Mouse (Mus musculus) testis, adult 2 months (tissue): ENCODE measurements at regions not wholly inside any gene's neighbourhood (a gene's known extent, or its start where the extent isn't known, plus 50 kb on each side); places are given as distances from the start of the nearest gene placed in this dataset.
A peak's percentile ranks its signal among the peaks of the same experiment; 100 is the strongest.

ENCODE experiments used
- H3K27ac ChIP-seq: fragments of 200-500 bp; 2 replicates; pipeline ENCODE4 v1.5.1; 2012; ENCODE audit warnings: low read depth, low read length; ENCODE audit not compliant: control insufficient read depth, insufficient read depth
- H3K27me3 ChIP-seq: fragments of 200-500 bp; 2 replicates; pipeline ENCODE4 v1.6.1; 2012; ENCODE audit warnings: mild to moderate bottlenecking, low read length, moderate library complexity; ENCODE audit not compliant: control insufficient read depth, insufficient read depth
- H3K36me3 ChIP-seq: fragments of 200-500 bp; 2 replicates; pipeline ENCODE4 v1.6.1; 2012; ENCODE audit warnings: mild to moderate bottlenecking, low read length; ENCODE audit not compliant: control insufficient read depth, insufficient read depth
- H3K4me1 ChIP-seq: fragments of 200-500 bp; 2 replicates; pipeline ENCODE4 v1.6.1; 2012; ENCODE audit warnings: low read length; ENCODE audit not compliant: control insufficient read depth, insufficient read depth
- H3K4me3 ChIP-seq: fragments of 200-500 bp; 2 replicates; pipeline ENCODE4 v1.5.1; 2012; ENCODE audit warnings: low read depth, mild to moderate bottlenecking, low read length, moderate library complexity, mixed read lengths; ENCODE audit not compliant: control insufficient read depth
- CTCF ChIP-seq: fragments of 200-500 bp; IDR thresholded peaks from 2 replicates; pipeline ENCODE4 v1.5.1; 2012; ENCODE audit warnings: low read depth, mild to moderate bottlenecking, inconsistent platforms, low read length, moderate library complexity; ENCODE audit not compliant: control insufficient read depth, insufficient read depth, insufficient replicate concordance
- POLR2A ChIP-seq: fragments of 200-500 bp; IDR thresholded peaks from 2 replicates; pipeline ENCODE4 v1.6.1; 2012; ENCODE audit warnings: low read depth, mild to moderate bottlenecking, inconsistent platforms, low read length, moderate library complexity; ENCODE audit not compliant: control insufficient read depth

DNA sequence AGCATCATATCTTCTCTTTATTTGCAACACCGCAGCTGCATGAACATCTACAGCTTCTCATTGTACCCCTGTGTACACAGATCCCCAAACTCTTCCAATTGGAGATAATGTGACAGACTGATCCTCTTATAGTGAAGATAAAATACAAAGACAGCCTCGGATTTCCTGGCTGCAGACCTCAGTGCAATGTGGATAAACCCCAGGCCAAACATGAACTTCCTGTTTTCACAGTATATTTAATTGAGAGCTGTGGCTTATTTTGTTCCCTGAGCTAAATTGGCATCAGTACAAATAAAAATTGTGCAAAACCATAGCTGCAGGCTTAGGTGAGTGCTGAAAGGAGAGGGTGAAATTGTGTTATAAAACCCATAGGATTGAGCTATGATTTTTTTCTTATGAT, 134.8 kb upstream of the Ghitm start:
- Histone ChIP-seq H3K27me3 (no peaks in the 10 kb centered on the region), H3K4me1 (no peaks in the 10 kb centered on the region), H3K4me3 (no peak overlapping the region), H3K36me3 (no peaks in the 10 kb centered on the region), H3K27ac (no peak overlapping the region)
- TF ChIP-seq CTCF (no peak), POLR2A (no peak)

DNA sequence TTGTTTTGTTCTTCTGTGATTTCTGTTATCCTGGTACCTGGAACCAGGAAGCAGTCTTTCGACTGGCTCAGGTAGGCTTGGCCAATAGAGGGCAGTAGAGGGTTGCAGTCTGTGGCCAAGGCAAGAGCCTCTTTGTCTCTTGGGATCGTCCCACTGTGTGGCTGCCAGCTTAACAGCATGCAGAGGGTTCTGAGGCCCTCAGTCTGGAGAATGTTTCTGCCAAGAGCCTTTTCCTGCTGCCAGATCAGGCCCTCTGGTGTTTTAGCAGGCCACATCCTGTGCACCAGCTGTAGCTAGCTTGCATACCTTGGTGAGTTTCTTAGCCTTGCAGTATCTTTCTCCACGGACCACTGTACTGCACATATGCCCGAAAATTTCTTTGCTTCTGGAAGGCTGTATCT, 103.6 kb upstream of the Ghitm start:
- Histone ChIP-seq H3K4me3 (no peak overlapping the region), H3K27ac (no peak overlapping the region), H3K4me1 (no peaks in the 10 kb centered on the region), H3K36me3 (no peaks in the 10 kb centered on the region), H3K27me3 (no peaks in the 10 kb centered on the region)
- TF ChIP-seq CTCF, result peak; percentile 58; the same call in 1 of the 2 replicates
- no peak for TF ChIP-seq POLR2A

DNA sequence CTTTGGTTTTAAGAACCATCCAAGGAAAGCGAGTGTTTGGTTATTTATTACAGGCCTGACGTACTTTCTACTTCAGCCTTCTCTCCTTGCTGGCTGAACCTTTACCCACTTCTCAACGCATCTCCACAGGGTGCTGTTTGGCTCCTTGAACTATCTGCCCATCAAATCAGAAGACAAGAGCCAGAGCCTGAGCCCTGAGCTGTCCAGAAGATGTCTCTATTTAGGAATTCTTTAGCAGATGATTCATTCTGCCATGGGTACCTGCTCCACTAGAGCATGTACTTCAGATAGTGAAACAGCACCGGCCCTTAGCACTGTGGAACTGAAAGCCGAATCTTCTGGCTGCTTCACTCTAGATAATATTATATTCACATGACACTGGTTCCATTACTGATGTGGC, 102.1 kb upstream of the Ghitm start:
- Histone ChIP-seq H3K36me3 (no peaks in the 10 kb centered on the region), H3K4me3 (no peak overlapping the region), H3K4me1 (no peaks in the 10 kb centered on the region), H3K27ac (no peak overlapping the region), H3K27me3 (no peaks in the 10 kb centered on the region)
- TF ChIP-seq POLR2A (no peak), CTCF (no peak)

DNA sequence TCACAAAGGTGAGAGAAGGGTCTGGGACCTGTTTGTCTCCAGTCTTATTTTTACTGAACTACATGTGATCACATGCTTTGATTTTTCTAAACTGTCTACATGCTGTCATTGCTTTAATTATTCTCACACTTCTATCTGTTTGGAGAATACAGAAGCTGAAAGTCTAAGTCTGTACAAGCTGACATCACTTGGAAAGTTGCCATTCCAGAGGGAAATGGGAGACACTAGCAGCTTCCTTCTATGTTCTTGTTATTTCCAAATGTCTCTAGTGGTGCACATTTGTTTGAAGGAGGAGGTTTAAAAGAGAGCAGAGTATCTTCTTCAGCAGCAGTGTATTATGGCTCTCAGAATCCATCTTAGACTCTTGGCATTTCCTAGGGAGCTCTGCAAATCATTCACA, 73.2 kb upstream of the Ghitm start:
- no peak for TF ChIP-seq POLR2A
- TF ChIP-seq CTCF, result no peak
- H3K4me3 ChIP-seq, result no peak overlapping the region

DNA sequence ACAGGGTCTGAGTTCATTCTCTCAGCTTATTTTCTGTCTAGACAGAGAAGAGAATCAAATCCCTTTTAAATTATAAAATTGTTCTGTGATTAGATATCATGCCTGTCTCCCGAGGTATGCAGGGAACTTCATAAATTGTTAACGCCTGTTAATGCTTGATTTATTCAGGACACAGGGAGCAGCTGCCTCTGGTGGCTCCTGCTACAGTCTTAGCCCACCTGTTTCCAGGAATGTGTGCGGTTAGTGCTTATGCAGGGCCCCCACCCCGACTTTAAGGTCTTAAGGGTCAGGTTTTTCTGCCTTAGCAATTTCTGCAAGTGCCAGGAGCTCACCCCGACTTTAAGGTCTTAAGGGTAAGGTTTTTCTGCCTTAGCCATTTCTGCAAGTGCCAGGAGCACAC, 54.7 kb upstream of the Ghitm start:
- no peaks in the 10 kb centered on the region for H3K36me3 ChIP-seq
- H3K27me3 ChIP-seq, result no peaks in the 10 kb centered on the region
- no peak overlapping the region for H3K27ac ChIP-seq
- H3K4me3 ChIP-seq, result no peak overlapping the region
- TF ChIP-seq CTCF (no peak), POLR2A (no peak)
- H3K4me1 ChIP-seq, result no peaks in the 10 kb centered on the region

More for the DNA sequence above, 73.2 kb upstream of the Ghitm start:
- H3K4me1 ChIP-seq, result no peaks in the 10 kb centered on the region
- no peak overlapping the region for H3K27ac ChIP-seq
- H3K36me3 ChIP-seq, result no peaks in the 10 kb centered on the region
- no peaks in the 10 kb centered on the region for H3K27me3 ChIP-seq
